Mouse (Mus musculus) ES-E14 (cell line): ENCODE measurements around the gene Hnrnpk. TPM values are rescaled to one million over a fixed set of nuclear protein-coding genes. Genes with fewer than 3 reads are reported as not detected.

Experiments used
- DNase-seq: peaks from one replicate; pipeline ENCODE4 v3.0.0-alpha.2; 2013; ENCODE audit warnings: low read depth, low spot score
- H3K27ac ChIP-seq: 2 replicates; pipeline ENCODE4 v1.5.1; 2012; ENCODE audit warnings: low read depth, mild to moderate bottlenecking, low read length, moderate library complexity, mixed read lengths; ENCODE audit not compliant: poor library complexity, insufficient read depth, severe bottlenecking
- H3K36me3 ChIP-seq: 2 replicates; pipeline ENCODE4 v1.6.1; 2012; ENCODE audit warnings: mild to moderate bottlenecking, low read length, moderate library complexity, mixed read lengths; ENCODE audit not compliant: control insufficient read depth, poor library complexity, insufficient read depth, severe bottlenecking
- H3K4me1 ChIP-seq, 2 experiments: fragments of 150-350 bp in 1 of 2; sonication (generic) in 1 of 2; 2 replicates each; pipeline ENCODE4 v1.6.1; 2012; ENCODE audit warnings: low read length in 2 of 2, mild to moderate bottlenecking in 1 of 2, mixed read lengths in 1 of 2; ENCODE audit not compliant: control insufficient read depth in 2 of 2, insufficient read depth in 2 of 2, poor library complexity in 1 of 2
- H3K4me3 ChIP-seq, 2 experiments: fragments of 150-350 bp in 1 of 2; sonication (generic) in 1 of 2; 2 replicates each; pipeline ENCODE4 v1.5.1; 2012; ENCODE audit warnings: low read length in 2 of 2, low read depth in 1 of 2, mild to moderate bottlenecking in 1 of 2, mixed read lengths in 1 of 2; ENCODE audit not compliant: insufficient read depth in 1 of 2, poor library complexity in 1 of 2, severe bottlenecking in 1 of 2
- H3K9ac ChIP-seq: 2 replicates; pipeline ENCODE4 v1.6.1; 2012; ENCODE audit warnings: low read depth, mild to moderate bottlenecking, low read length, mixed read lengths; ENCODE audit not compliant: poor library complexity, insufficient read depth, severe bottlenecking
- H3K9me3 ChIP-seq: fragments of 150-350 bp; sonication (generic); 2 replicates; pipeline ENCODE4 v1.6.1; 2012; ENCODE audit warnings: low read depth, mild to moderate bottlenecking, low read length; ENCODE audit not compliant: control insufficient read depth, insufficient read depth
- CHD2 ChIP-seq: IDR thresholded peaks from 2 replicates; pipeline ENCODE4 v1.6.1; 2014; ENCODE audit warnings: mild to moderate bottlenecking, low read depth, low read length, inconsistent platforms
- HCFC1 ChIP-seq: IDR thresholded peaks from 2 replicates; pipeline ENCODE4 v1.6.1; 2012; ENCODE audit warnings: low read length, inconsistent platforms, borderline replicate concordance; ENCODE audit not compliant: insufficient read depth
- MAFK ChIP-seq: IDR thresholded peaks from 2 replicates; pipeline ENCODE4 v1.6.1; 2014; ENCODE audit warnings: mild to moderate bottlenecking, low read depth, low read length, inconsistent platforms; ENCODE audit not compliant: insufficient read depth
- ZC3H11A ChIP-seq: IDR thresholded peaks from 2 replicates; pipeline ENCODE4 v1.6.1; 2012; ENCODE audit warnings: low read depth, mild to moderate bottlenecking, inconsistent platforms, low read length, borderline replicate concordance
- ZNF384 ChIP-seq: IDR thresholded peaks from 2 replicates; pipeline ENCODE4 v1.6.1; 2012; ENCODE audit warnings: low read depth, low read length, inconsistent platforms
- in situ Hi-C, 2 experiments: fragments of 600-800 bp; cut with MboI; formaldehyde crosslinking; loops; one replicate each; pipeline ENCODE4 v1.15.1; 2025; ENCODE audit warnings: low sequenced_read_pairs in 2 of 2, inconsistent platforms in 1 of 2; ENCODE audit not compliant: unreplicated experiment in 2 of 2
- total RNA-seq: library from RNA; depleted of rRNA; stranded (reverse); fragments of 300-350 nt; gene quantifications from 2 replicates; pipeline ENCODE4 v1.2.3, GENCODE M21; 2012

Hnrnpk gene
- total RNA-seq, 1 experiment: 704 TPM

DNA sequence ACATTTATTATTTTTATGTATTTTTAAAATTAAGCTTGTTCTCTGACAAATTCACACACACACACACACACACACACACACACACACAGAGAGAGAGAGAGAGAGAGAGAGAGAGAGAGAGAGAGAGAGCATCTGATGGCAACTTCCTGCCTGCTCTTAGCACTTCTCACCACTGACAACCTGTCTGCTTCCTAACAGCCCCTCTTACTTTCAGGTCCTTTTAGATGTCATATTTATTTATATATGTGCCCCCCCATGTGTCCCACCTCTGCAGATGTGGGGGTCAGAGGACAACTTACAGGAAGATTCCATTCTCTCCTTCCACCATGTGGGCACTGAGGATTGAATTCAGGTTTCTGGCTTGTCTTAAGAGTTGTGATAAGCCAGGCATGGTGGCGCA lies 16.1 kb upstream of the Hnrnpk start:
- DNase-seq: no peak
- H3K36me3 ChIP-seq: no peaks in the 10 kb centered on the region
- in situ Hi-C loops: no loop called here
- no peak overlapping the region for H3K27ac ChIP-seq
- no peak overlapping the region for H3K9ac ChIP-seq
- TF ChIP-seq HCFC1 (no peak), ZC3H11A (no peak), MAFK (no peak), ZNF384 (no peak), CHD2 (no peak)
- peaks cover 0 to 2% of the 10 kb centered on the region in 2 experiments; a peak in 1 of 4 replicates for H3K4me1 ChIP-seq
- no peaks in the 10 kb centered on the region for H3K9me3 ChIP-seq
- no peak overlapping the region for H3K4me3 ChIP-seq

DNA sequence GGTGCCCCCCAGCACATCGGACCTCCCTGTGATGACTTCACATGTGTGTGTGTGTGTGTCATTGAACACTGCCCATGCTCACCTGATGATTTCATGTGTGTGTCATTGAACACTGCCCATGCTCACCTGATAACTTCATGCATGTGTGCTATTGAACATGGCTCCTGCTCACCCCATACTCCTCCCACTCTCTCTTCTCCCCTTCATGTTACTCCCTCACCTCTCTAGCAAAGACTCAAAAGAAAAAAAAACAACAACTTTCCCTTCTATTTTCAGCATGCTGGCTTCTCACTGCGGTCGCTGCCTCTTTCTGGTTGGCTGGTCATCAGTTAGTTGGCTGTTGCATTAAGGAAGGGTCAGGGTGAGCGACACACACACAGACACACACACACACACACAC lies 15.5 kb upstream of the Hnrnpk start:
- in situ Hi-C loops: no loop called here
- Histone ChIP-seq H3K27ac (no peak overlapping the region), H3K9ac (no peak overlapping the region), H3K4me3 (no peak overlapping the region), H3K4me1 (peaks cover 0 to 2% of the 10 kb centered on the region in 2 experiments; a peak in 1 of 4 replicates), H3K9me3 (no peaks in the 10 kb centered on the region), H3K36me3 (no peaks in the 10 kb centered on the region)
- no peak for DNase-seq
- TF ChIP-seq ZNF384 (no peak), HCFC1 (no peak), MAFK (no peak), CHD2 (no peak), ZC3H11A (no peak)

- H3K9me3 ChIP-seq: no peaks in the 10 kb centered on the region
- in situ Hi-C loops: no loop called here
- no peak for DNase-seq
- no peak overlapping the region for H3K9ac ChIP-seq
- no peak for TF ChIP-seq ZNF384
- TF ChIP-seq ZC3H11A: no peak
- TF ChIP-seq MAFK: no peak
- TF ChIP-seq CHD2: no peak
- TF ChIP-seq HCFC1: no peak
- H3K4me3 ChIP-seq: no peak overlapping the region
- no peaks in the 10 kb centered on the region for H3K4me1 ChIP-seq
- no peak overlapping the region for H3K27ac ChIP-seq
- no peaks in the 10 kb centered on the region for H3K36me3 ChIP-seq
Observed at GRCm38 (mm10) chr13:58415838-58416237, 12.7 kb upstream of the Hnrnpk start.

- DNase-seq: no peak
- in situ Hi-C loops: no loop called here
- no peaks in the 10 kb centered on the region for H3K4me1 ChIP-seq
- no peaks in the 10 kb centered on the region for H3K9me3 ChIP-seq
- H3K27ac ChIP-seq: no peak overlapping the region
- H3K9ac ChIP-seq: no peak overlapping the region
- TF ChIP-seq CHD2: no peak
- TF ChIP-seq ZNF384: no peak
- H3K4me3 ChIP-seq: no peak overlapping the region
- no peaks in the 10 kb centered on the region for H3K36me3 ChIP-seq
Observed at GRCm38 (mm10) chr13:58415374-58415773, 12.2 kb upstream of the Hnrnpk start.

DNA sequence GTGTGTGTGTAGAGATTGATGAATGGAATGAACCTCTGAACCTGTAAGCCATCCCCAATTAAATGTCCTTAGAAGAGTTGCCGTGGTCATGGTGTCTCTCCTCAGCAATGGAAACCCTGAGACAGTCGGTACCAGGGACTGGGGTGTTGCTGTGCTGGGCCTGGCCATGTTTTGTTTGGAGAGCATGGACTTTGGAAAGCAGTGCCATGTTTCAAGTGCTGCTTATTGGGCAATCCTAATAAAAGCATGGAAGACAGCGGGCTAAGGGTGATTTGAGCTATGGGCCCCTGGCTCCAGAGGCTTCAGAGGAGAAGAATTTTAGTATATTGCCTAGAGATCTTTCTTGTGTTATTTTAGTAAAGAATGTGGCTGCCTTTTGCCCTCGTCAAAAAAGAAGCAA lies 7.9 kb upstream of the Hnrnpk start:
- no peak for DNase-seq
- in situ Hi-C loops: no loop called here

More for the DNA sequence above, 7.9 kb upstream of the Hnrnpk start:
- Histone ChIP-seq H3K27ac (no peak overlapping the region), H3K4me1 (no peaks in the 10 kb centered on the region), H3K4me3 (no peak overlapping the region), H3K36me3 (no peaks in the 10 kb centered on the region), H3K9me3 (no peaks in the 10 kb centered on the region), H3K9ac (no peak overlapping the region)
- no peak for TF ChIP-seq CHD2
- no peak for TF ChIP-seq HCFC1
- TF ChIP-seq ZNF384: no peak
- no peak for TF ChIP-seq ZC3H11A
- no peak for TF ChIP-seq MAFK
